Mouse (Mus musculus) cerebral cortex, adult 2 months (tissue): ENCODE measurements around the gene Fam184b.

Experiments
- WGBS: fragments of 180-500 bp; shearing (Covaris S2); methylation state at CpG from one replicate; pipeline ENCODE4 v1.1.7; 2018; 5-methylcytosine and 5-hydroxymethylcytosine counted together

Fam184b gene

DNA sequence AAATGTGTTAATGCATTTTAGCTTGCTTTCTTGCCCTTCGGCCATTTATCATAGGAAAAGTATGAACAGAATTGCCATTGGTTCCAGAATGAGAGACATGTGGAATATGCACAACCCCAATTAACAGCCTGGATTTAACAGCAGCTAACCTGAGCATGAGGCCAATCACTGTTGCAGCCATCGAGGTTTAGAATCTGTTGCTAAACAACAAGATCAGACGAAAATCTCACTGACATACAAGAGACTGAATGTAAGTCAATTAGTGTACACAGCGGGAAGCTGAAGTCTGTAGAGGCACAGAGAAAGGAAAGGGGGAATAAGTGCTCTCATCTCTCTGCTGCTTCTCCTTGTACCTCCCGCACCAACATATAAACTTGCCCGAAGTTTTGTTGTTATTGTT, 46.1 kb downstream of the Fam184b start:
- 70% methylated on average over 6 of the region's 6 CpGs for WGBS

DNA sequence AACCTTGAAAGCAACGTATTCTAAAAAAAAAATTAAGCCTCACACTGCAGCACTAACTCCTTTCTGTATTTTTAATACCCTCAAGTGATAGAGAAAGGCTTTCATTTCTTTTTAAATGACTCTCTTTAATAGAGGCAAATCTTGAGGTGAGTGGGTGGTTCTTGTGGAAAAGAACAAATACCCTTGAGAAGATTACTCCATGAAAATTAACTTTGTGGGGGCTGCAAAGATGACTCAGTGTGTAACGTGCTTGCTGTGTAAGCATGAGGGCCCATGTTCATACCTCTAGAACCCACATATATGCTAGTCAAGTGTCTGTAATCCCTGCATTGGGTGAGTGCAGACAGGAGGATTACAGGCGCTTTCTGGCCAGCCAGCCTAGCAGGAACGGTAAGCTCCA, 49.3 kb downstream of the Fam184b start:
- 67% methylated on average over 4 of the region's 4 CpGs for WGBS

DNA sequence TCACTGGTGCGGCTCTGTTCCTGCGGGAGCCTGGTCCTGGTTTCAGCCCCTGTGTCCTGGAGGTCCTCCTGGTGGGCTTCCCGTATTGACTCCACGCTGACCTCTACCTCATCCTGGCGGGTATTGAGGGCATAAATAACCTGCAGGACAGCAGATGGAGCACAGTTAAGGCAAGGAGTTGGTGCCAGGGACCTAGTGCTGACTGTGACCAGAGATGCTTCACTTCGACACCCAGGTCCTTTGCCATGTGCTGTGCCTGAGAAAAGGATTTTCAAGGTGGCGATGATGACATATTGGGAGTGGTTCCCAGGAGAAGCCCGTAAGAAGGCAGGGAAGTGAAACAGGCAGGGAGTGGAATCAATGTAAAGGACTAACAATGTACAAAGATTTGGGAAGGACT, 54.8 kb downstream of the Fam184b start:
- WGBS, result 93% methylated on average over 8 of the region's 8 CpGs

DNA sequence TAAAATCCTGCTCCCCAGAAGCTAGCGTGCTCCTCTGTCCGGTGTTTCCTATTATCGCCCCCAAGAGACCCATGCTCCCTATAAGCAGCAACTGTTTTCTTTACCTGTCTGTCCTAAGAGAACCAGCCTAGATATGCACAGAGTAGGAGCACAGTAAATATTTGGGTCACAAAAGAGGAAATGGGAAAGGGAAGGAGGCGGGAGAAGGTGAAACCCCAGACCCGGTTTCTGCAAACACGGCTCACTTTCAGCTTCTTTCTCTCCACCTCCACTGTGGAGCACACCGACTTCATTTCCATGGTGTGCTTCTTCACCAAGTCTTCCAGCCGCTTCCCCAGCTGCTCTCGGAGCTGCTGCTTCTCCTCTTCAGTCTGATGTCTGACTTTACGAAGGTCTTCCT, 59.1 kb downstream of the Fam184b start:
- 78% methylated on average over 10 of the region's 10 CpGs for WGBS

DNA sequence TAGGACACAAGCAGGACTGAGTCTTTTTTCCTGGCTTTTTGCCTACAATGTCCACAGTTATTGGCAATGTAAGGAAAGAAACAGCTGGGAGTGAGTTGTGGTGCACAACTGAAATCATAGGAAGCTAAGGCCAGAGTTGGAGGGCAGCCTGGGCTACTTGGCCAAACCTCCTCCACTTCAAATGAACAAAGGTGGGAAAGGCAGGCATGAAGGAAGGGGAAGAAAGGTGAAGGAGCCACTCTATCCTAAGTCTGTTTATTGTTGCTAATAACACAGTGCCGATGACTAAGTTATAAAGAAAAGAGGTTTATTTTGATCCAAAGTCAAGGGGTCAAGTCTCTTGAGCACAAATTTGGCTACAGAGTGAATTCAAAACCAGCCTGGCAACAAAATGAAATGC, 62.0 kb downstream of the Fam184b start:
- WGBS, result 67% methylated on average over 1 of the region's 1 CpGs

DNA sequence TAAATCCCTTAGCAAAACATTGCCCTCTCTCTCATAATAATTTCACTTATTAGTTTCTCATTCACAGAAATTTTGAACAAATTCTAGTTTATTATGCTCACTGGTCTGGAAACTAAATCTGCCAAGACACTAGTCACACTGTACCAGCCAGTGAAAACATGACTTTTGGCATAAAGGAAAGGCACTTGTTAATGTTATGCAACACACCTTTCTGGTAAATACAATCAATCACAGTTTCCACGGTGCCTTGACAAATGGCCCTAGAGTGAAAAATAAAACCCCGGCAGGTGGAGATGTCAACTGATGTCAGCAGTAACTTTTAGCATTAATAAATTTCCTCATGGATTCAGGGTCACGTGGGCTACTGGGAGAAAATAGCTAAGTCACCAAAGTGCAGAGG, 62.7 kb downstream of the Fam184b start:
- WGBS, result 90% methylated on average over 3 of the region's 3 CpGs

DNA sequence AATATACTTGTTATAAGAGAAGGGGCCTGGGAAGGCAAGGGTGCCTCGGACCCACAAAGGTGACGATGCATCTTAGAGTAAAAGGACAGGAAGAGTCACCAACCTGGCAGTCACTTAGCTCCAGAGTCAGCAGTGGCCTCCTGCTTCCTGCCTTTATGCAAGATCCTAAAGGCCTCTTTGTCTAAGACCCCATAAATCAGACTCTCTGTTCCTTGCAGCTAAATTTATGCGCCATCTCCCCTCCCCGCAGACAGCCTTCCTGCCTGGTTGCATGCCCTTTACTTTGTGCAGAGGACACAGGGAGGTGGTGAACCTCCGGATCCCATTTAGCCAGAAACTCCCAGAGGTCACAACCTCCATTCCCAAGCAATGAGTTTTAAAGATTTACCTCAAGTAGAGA, 66.6 kb downstream of the Fam184b start:
- WGBS, result 64% methylated on average over 5 of the region's 5 CpGs

DNA sequence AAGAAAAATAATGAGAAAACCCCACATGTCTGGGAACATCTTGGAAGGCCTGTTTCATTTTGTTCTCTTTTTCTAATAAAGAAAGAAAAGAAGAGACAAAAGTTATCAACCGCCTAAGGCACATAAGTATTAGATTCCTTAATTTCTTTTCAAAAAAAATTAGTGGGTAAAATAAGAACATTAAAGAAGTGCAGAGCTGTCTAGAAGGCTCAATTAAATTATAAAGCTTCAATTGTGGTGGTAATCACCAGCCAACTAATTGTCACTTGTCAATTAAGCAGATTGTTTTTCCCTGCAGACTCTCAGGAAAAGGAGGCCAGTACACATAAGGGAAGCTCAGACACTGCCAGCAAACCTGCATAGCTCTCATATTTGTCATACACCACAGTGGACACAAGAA, 73.6 kb downstream of the Fam184b start:
- whole genome bisulfite sequencing, result 91% methylated on average over 1 of the region's 1 CpGs

DNA sequence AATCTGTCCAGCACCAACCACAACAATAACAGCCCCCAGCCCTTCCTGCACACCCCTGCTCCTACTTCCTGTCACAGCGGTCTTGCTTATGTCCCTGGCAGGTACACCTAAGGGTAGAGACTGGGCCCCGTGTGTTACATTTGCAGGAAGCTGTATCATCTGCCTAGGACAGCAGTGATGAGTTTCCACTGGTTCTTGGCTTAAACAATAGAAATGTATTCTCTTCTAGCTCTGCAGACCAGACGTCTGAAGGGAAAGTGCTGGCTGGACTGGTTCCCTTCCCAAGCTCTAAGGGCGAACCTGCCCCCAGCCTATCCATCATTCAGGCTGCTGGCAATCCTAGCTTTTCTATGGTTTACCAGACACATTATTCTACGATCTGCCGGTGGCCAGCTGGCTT, 75.4 kb downstream of the Fam184b start:
- 32% methylated on average over 6 of the region's 6 CpGs for WGBS

DNA sequence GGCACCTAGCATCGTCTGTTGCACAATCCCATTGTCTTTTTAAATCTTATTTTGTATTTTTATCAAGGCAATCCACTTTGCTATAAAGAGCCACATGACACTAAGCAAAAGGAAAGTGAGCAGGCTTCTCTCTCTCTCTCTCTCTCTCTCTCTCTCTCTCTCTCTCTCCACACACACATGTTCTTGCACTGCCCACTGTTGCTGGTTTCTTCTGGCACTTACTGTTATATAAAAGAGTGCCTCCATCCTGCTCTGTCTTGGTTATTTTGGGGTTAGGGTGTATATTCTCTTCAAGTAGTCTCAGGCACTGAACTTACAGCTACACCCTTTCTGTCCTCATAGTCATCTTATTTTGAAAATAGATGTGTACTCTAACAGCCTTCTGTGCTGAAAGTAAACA, 89.8 kb downstream of the Fam184b start:
- 80% methylated on average over 1 of the region's 1 CpGs for WGBS

DNA sequence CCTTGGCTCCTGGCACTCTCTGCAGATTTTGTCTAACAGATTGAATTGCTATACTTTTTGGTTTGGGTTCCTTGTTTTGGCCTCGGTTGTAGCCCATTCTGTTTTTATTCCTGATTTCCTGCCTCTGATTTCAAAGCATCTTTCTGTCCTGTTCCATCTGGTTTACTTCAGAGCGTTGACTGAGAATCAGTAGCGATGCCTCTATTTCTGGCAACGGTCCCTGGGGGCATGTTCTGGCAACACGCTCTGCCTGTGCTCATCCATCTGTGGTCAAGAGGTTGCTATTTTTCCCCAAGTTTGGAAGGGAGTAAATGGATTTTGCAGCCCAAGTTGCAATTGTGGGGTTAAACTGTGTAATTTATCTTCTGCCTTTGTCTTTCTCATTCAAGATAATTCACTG, 96.0 kb downstream of the Fam184b start:
- 42% methylated on average over 5 of the region's 5 CpGs for WGBS

DNA sequence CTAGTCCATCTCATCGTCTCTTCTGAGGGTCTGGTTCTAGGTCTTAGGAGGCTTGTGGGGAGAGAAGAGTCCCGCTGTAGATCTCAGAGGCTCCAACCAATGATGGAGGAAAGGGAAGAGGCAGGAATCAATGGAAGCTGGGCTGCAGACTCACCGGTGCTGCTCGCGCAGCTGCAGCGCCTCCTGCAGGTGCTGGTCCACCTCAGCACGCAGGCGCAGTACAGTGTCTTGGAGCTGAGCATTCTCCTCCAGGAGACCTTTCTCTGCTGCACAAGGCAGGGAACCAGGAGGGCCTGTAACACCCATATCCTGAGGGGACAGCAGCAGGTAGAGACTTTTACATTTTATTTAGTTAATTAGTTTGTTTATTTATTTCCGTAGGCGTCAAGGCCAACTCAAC, 99.9 kb downstream of the Fam184b start:
- 65% methylated on average over 10 of the region's 10 CpGs for WGBS

DNA sequence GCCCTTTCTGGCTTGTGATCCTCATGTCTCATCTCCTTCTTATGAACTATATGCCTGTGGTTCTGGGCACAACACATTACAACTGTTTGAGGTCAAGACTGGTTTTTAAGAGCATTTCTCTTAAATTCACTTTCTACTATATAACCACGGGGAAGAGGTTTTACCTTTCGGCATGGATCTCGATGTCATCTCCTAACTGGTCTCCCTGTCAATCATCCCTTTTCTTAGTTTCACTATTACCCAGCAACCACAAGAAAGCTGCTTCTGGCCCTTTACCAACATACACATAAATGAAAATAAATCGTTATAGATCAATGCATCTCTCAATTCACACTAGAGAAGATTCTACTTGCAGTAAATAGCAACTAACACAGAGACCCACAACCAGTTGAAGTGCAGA, 104.2 kb downstream of the Fam184b start:
- 59% methylated on average over 4 of the region's 4 CpGs for WGBS

DNA sequence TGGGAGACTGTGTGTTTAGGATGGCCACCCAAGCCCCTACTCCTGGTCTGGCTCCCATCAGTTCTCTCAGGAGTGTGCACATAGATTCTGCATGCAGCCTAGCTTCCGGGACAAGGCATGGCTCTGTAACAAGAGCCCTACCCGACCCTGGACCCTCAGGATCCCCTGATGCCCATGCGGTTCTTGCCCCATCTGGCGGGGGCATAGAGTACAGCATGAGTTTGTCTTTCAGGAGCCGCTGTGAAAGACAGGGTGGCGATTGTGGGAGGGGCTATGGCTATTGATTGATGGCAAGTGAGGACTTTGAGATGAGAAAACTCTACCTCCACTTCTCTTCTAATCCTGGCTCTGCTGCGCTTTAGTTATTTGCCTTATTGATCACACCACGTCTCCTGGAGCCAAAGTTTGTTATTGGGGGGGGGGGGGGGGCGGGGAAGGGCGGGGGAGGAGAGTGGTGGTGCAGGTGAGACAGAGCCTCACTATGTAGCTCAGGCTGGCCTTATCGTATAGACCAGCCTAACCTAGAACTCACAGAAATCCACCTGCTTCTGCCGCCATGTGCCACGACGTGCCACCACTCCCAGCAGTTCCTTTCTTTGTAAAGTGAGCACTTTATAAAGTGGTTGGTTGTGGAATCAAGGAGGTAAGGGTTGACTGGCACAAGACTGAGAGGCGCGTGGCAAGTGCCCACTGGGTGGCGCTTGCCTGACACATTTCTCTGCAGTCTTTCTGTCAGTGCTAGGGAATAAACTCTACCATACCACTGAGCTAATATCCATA, 104.9 kb downstream of the Fam184b start:
- WGBS, result 9% methylated on average over 17 of the region's 17 CpGs

DNA sequence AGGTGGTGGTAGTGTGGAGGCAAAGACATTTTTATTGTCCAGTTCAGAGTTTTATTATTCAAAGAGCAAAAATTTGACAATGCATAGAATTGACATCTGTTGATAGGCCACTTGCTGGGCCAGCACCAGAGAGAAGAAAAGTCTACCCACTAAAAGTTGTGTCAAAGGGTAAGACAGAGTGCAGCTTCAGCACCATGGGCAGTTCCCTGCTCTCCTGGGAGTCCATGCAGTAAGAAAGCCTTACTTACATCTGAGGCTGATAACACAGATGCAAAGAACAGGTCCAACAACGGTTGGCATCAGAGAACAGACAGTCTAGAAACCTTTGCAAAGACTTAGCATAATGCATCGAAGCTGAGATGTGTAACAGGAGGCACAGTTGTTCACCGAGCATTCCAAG, 109.7 kb downstream of the Fam184b start:
- WGBS, result 78% methylated on average over 3 of the region's 3 CpGs

DNA sequence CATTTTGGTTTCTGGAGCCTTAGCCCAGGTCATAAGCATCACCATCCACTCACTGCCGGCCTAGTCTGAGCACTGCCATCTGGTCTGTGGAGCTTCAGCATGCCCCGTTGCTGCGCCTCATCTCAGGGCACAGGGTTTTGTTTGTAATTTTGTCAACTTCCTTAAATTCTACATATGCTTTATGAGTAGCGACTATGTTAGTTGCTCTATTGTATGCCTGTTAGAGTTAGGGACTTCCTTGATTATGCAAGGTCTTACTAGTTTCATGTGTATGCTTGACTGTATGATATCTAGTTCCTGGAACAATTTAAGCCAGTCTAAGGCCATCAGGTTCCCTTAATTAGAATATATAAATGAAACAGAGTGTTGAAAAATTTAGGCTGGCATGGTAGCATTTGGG, 113.1 kb downstream of the Fam184b start:
- 92% methylated on average over 4 of the region's 4 CpGs for WGBS

DNA sequence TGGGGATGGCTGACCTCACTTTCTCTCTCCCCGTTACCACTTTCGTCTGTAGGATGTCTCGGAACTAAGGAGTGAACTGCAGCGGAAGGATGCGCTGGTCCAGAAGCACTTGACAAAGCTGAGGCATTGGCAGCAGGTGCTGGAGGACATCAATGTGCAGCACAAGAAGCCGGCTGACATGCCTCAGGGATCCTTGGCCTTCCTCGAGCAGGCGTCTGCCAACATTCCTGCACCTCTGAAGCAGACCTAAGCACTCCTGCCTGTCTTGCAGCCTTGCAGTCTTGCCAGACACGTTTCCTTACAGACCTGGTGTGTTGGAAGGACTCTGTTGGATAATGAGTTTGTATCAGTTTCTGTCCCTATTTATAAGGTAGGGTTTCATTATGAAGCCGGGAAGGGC, 114.3 kb downstream of the Fam184b start:
- WGBS, result 86% methylated on average over 10 of the region's 10 CpGs

DNA sequence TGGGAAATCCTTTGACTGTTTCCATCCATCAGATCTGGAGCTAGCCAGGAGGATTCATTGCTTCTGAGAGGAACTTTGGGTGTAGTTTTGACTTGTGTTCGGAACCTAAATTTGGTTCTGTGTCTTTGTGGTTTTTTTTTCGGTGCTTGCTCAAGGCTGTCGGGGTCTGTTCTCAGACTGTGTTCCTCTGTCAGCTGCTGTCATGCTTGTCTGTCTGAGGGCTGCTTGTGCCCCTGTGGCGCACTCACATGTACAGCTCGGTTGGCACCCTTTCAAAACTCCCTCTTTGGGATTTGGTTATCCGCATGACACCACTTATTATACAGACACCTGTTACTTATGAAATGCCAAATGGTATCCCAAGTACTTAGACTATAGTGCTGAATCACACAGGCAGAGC, 117.8 kb downstream of the Fam184b start:
- 61% methylated on average over 6 of the region's 6 CpGs for WGBS

DNA sequence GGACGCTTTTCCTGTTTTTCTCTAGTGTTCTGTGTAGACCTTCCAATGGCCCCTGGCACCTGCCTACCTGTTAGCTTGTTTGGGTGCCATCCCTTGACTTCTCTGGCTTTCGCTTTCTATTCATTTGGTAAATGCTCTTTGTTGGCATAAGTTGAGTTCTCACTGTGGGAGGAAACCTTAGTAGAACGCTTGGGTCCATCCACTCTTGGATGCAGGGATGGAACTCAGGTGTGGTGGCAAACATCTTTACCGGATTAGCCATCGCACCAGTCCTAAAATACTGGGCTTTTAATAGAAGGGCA, 118.7 kb downstream of the Fam184b start:
- WGBS, result 3% methylated on average over 5 of the region's 5 CpGs

DNA sequence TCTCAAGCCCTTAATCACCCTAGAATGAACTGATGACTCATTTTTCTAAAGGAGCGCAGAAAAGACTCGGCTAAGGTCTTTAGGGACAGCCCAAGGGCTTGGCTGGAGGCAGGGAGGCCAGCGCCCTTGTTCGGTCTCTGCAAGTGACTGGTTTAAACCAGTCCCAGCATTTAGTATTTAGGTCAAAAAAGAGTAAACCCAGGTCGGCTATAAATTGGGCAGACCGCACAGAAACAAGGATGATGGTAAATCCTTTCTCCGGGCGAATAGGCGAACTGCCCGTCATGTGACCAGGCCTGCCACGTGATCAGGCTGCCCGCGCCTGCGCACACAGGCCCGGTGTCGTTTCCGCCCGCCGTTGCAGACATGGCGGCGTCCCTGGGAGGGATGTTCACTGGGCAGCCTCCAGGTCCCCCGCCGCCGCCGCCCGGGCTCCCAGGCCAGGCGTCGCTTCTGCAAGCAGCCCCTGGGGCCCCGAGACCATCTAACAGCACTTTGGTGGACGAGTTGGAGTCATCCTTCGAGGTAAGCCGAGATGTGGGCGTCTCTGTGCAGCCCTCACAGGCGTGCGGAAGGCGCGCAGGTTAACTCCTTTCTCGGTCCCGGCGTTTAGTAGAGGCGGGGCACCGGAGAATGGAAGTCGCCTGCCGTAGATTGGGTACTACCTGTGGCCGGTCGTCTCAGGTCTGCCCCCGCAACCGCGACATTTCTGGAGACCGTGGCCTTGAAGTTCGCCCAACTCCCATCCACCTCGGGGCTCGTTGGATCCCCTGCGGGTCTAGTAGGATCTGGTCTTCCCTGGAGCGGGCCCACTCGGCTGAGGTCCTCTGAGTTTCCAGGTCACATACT, 119.2 kb downstream of the Fam184b start, which contains the start of gene Med28:
Gene Med28 (plus strand): TSS at position 270 of the 849 bp plus-strand sequence.
- 1% methylated on average over 56 of the region's 56 CpGs for WGBS

DNA sequence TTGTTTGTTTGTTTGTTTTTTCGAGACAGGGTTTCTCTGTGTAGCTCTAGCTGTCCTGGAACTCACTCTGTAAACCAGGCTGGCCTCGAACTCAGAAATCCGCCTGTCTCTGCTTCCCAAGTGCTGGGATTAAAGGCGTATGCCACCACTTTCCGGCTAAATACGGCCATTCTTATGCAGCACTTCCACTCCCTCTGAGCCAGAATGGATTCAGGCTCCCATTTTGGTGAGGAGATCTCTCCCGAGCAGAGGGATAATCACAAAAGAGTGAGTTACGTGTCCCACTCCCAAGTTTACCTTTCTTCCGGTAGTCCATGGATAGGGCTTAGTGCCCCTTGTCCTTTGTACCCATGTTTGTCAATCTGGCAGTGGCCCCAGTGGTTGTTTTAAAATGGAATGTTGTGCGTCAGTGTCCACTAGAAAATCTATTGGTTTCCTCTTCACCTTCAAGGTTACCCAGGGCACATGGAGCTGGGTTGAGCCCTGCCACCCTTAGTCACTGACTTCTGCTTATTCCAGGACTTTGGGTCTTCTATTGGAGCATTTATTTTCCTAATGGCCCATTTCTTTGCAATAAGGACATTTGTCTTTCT, 124.2 kb downstream of the Fam184b start:
- 94% methylated on average over 10 of the region's 10 CpGs for WGBS

DNA sequence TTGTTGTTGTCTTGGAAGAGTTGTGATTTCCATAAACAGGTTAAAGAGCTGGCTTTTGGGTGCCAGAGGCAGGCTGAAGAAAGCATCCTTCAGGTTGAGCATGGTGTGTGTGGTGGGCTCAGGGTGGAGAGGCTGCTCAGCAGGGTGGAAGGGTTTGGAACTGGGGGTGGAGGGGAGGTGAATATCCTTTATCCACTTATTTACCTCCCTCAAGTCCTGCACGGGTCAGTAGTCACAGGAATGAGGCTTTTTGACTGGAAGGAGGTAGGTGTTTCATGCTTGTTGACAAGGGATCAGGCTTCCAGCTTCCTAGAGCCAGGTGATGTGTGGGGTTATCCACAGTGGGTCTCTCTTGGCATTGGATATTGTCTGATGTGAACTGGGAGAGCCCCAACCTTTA, 124.8 kb downstream of the Fam184b start:
- WGBS, result 92% methylated on average over 1 of the region's 1 CpGs

DNA sequence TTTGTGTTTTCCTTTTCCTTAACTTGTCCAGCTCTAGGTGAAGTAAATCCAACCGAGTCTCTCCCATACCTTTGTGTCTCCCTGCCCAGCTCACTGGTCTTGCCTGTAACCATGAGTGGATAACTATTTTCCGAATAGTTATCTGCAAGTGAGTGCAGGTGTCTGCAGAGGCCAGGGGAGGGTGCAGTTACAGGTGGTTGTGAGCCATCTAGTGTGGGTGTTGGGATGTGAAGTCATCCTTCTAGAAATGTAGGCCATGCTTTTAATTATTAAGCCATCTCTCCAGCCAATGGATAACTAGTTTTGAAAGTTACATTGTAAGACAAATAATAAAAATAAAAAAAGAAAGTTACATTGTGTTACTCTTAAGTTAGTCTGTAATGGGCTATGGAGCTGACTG, 125.9 kb downstream of the Fam184b start:
- 89% methylated on average over 2 of the region's 2 CpGs for WGBS
